Mouse (Mus musculus): ENCODE measurements around the gene Tmem229b. TPM values are rescaled to one million over a fixed set of nuclear protein-coding genes. Genes with fewer than 3 reads are reported as not detected.
"Not testable (repeated sequence)": the region's sequence is repeated elsewhere in the genome, so short reads cannot be mapped to it uniquely, and the experiment has no call there.

The Tmem229b gene
- total and polyA plus RNA-seq, 3 experiments: 13.8 to 20.5 TPM; not detected in 1

DNA sequence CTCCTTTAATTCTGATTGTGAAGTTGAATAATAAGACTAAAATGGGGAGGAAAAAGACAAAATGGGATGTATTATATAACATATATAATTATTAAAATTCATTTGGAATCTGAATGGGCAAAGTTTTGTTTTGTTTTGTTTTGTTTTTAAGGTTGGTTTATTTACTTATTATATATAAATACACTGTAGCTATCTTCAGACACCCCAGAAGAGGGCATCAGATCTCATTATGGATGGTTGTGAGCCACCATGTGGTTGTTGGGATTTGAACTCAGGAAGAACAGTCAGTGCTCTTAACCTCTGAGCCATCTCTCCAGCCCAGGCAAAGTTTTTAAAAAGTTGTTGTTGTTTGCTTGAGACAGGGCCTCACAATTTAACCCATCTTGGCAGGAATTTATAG, 84.5 kb downstream of the Tmem229b start:
- not testable (repeated sequence) for H3K79me2 ChIP-seq (ENCODE audit: control insufficient read depth, insufficient read depth, low read length, poor library complexity); H3K4me1 ChIP-seq (ENCODE audit: control insufficient read depth in 1 of 2, insufficient read depth in 2 of 2, low read length in 2 of 2); H3K27me3 ChIP-seq (ENCODE audit: control insufficient read depth in 1 of 2, insufficient read depth in 2 of 2, low read length in 2 of 2); H3K27ac ChIP-seq (ENCODE audit: control insufficient read depth, low read depth, low read length); H3K36me3 ChIP-seq (ENCODE audit: control insufficient read depth in 1 of 2, insufficient read depth in 2 of 2, low read length in 2 of 2); H3K9me3 ChIP-seq (replicated peaks; ENCODE audit: insufficient read depth, low read length); H3K4me3 ChIP-seq (ENCODE audit: control insufficient read depth in 1 of 2, insufficient read depth in 1 of 2, low read depth in 2 of 2, low read length in 2 of 2); H3K9ac ChIP-seq (ENCODE audit: control insufficient read depth, low read depth, low read length, poor library complexity, severe bottlenecking); DNase-seq (ENCODE audit: low read depth, low spot score)
- TF ChIP-seq SMC3 (IDR thresholded peaks at IDR 0.05; ENCODE audit: low read depth, low read length) (peak; percentile 32), CTCF (IDR thresholded peaks at IDR 0.05 in 2 of 3, conservative IDR thresholded peaks at IDR 0.05 in 1 of 3; ENCODE audit: control insufficient read depth in 1 of 3, insufficient read depth in 1 of 3, low read depth in 2 of 3, low read length in 3 of 3, poor library complexity in 1 of 3, severe bottlenecking in 1 of 3) (peak in 1 of 3 experiments; percentile 15; a peak in 1 of 6 replicates)

DNA sequence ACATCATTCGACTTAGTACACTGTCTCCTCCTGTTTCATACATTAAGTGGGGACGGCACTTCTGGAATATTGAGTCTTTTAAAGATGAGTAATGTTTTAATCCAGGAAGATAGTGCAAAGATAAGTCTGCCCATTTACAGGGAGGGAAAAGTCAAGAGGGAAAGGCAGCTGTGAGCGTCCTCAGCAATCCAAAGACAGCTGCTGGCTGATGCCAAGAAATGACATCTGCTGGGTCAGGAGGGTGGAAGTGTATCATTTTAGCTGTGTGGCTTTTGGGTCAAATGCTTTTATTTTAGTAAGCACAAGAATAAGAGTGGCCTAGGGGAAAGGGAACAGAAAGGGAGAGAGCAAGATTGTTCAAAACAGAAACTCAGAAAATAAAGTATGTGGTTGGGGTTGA, 85.4 kb downstream of the Tmem229b start:
- no peak overlapping the region for H3K4me3 ChIP-seq (ENCODE audit: control insufficient read depth in 1 of 2, insufficient read depth in 1 of 2, low read depth in 2 of 2, low read length in 2 of 2)
- H3K36me3 ChIP-seq (ENCODE audit: control insufficient read depth in 1 of 2, insufficient read depth in 2 of 2, low read length in 2 of 2): no peaks in the 10 kb centered on the region
- H3K9me3 ChIP-seq (replicated peaks; ENCODE audit: insufficient read depth, low read length): no peaks in the 10 kb centered on the region
- H3K9ac ChIP-seq (ENCODE audit: control insufficient read depth, low read depth, low read length, poor library complexity, severe bottlenecking): no peak overlapping the region
- no peaks in the 10 kb centered on the region for H3K79me2 ChIP-seq (ENCODE audit: control insufficient read depth, insufficient read depth, low read length, poor library complexity)
- H3K27me3 ChIP-seq (ENCODE audit: control insufficient read depth in 1 of 2, insufficient read depth in 2 of 2, low read length in 2 of 2): peaks cover 0 to 1% of the 10 kb centered on the region in 2 experiments; a peak in 1 of 4 replicates
- no peak for TF ChIP-seq USF1 (IDR thresholded peaks at IDR 0.05; ENCODE audit: low read depth, low read length)
- no peak for TF ChIP-seq CHD2 (IDR thresholded peaks at IDR 0.05; ENCODE audit: low read length)
- no peak for TF ChIP-seq TCF12 (IDR thresholded peaks at IDR 0.05; ENCODE audit: low read depth, low read length)
- no peak for TF ChIP-seq POLR2AphosphoS5 (IDR thresholded peaks at IDR 0.05; ENCODE audit: borderline replicate concordance, low read depth, low read length)
- H3K27ac ChIP-seq (ENCODE audit: control insufficient read depth, low read depth, low read length): no peak overlapping the region
- H3K4me1 ChIP-seq (ENCODE audit: control insufficient read depth in 1 of 2, insufficient read depth in 2 of 2, low read length in 2 of 2): no peaks in the 10 kb centered on the region
- DNase-seq (ENCODE audit: low read depth, low spot score): no peak

DNA sequence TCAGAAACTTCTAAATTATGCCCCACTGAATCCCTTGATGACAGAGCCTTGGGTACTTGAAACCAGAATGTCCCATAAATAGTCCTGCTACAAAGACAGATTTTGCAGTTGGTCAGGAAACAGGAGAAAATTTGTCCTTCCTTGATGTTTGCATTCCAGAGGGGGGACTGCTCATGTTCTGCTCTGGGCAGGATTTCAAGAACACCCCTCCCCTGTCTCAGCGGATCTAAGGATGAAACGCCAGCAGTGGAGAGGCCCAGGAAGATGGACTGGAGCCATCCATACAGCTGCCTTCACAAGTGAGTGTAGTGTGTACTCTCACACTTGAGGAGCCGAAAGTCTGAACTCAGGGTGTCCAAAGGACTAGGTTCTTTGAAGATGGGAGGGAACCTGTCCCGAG, 86.0 kb downstream of the Tmem229b start:
- no peaks in the 10 kb centered on the region for H3K4me1 ChIP-seq (ENCODE audit: control insufficient read depth in 1 of 2, insufficient read depth in 2 of 2, low read length in 2 of 2)
- no peak overlapping the region for H3K9ac ChIP-seq (ENCODE audit: control insufficient read depth, low read depth, low read length, poor library complexity, severe bottlenecking)
- no peaks in the 10 kb centered on the region for H3K36me3 ChIP-seq (ENCODE audit: control insufficient read depth in 1 of 2, insufficient read depth in 2 of 2, low read length in 2 of 2)
- DNase-seq (ENCODE audit: low read depth, low spot score): no peak
- H3K27ac ChIP-seq (ENCODE audit: control insufficient read depth, low read depth, low read length): no peak overlapping the region
- peaks cover 0 to 1% of the 10 kb centered on the region in 2 experiments; a peak in 1 of 4 replicates for H3K27me3 ChIP-seq (ENCODE audit: control insufficient read depth in 1 of 2, insufficient read depth in 2 of 2, low read length in 2 of 2)
- TF ChIP-seq KAT2A (conservative IDR thresholded peaks at IDR 0.05; ENCODE audit: low read depth, low read length): no peak
- no peak for TF ChIP-seq POLR2AphosphoS5 (IDR thresholded peaks at IDR 0.05; ENCODE audit: borderline replicate concordance, low read depth, low read length)
- no peak for TF ChIP-seq TAL1 (IDR thresholded peaks at IDR 0.05; ENCODE audit: low read length)
- H3K4me3 ChIP-seq (ENCODE audit: control insufficient read depth in 1 of 2, insufficient read depth in 1 of 2, low read depth in 2 of 2, low read length in 2 of 2): no peak overlapping the region
- H3K9me3 ChIP-seq (replicated peaks; ENCODE audit: insufficient read depth, low read length): no peaks in the 10 kb centered on the region
- H3K79me2 ChIP-seq (ENCODE audit: control insufficient read depth, insufficient read depth, low read length, poor library complexity): no peaks in the 10 kb centered on the region

DNA sequence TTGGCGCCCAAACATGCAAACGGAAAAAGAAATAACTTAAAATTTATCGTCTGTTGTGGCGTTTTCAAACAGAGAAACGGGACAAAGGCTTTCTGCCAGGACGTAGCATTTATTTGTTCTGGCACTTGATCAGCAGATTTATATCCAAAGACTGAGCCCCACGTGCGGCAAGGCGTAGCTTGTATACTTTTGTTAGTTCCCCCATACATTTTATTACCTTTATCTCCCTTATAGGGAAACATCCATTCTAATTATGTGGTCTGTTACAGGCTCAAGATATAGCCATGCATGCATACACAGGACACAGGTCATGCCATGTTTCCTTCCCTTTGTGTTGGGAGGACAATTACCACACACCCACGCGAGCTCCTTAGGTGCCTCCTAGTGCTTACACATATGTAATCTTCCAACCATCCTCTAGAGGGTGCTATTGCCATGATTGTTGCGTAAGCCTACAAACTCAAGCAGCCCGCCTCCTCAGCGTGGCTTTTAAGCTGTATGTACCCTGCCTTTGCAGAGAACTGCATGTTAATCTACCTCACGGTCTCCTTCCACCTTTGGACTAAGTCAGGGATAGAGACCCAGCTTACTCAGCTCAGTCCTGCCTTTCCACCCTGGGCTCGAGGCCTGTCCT, 88.2 kb downstream of the Tmem229b start:
- no peaks in the 10 kb centered on the region for H3K79me2 ChIP-seq (ENCODE audit: control insufficient read depth, insufficient read depth, low read length, poor library complexity)
- peak; percentile 94 for DNase-seq (ENCODE audit: low read depth, low spot score)
- H3K4me1 ChIP-seq (ENCODE audit: control insufficient read depth in 1 of 2, insufficient read depth in 2 of 2, low read length in 2 of 2): no peaks in the 10 kb centered on the region
- no peaks in the 10 kb centered on the region for H3K36me3 ChIP-seq (ENCODE audit: control insufficient read depth in 1 of 2, insufficient read depth in 2 of 2, low read length in 2 of 2)
- peak overlapping the region; percentile 56 to 59 for H3K4me3 ChIP-seq (ENCODE audit: control insufficient read depth in 1 of 2, insufficient read depth in 1 of 2, low read depth in 2 of 2, low read length in 2 of 2)
- no peak overlapping the region for H3K27ac ChIP-seq (ENCODE audit: control insufficient read depth, low read depth, low read length)
- no peaks in the 10 kb centered on the region for H3K27me3 ChIP-seq (ENCODE audit: control insufficient read depth in 1 of 2, insufficient read depth in 2 of 2, low read length in 2 of 2)
- H3K9ac ChIP-seq (ENCODE audit: control insufficient read depth, low read depth, low read length, poor library complexity, severe bottlenecking): peak overlapping the region; percentile 48
- no peaks in the 10 kb centered on the region for H3K9me3 ChIP-seq (replicated peaks; ENCODE audit: insufficient read depth, low read length)
- TF ChIP-seq NRF1 (IDR thresholded peaks at IDR 0.05; ENCODE audit: insufficient read depth, low read depth, low read length, poor library complexity, severe bottlenecking) (no peak), CTCF (IDR thresholded peaks at IDR 0.05 in 2 of 3, conservative IDR thresholded peaks at IDR 0.05 in 1 of 3; ENCODE audit: control insufficient read depth in 1 of 3, insufficient read depth in 1 of 3, low read depth in 2 of 3, low read length in 3 of 3, poor library complexity in 1 of 3, severe bottlenecking in 1 of 3) (peak; percentile 70 to 98 (median 89)), E2F4 (IDR thresholded peaks at IDR 0.05; ENCODE audit: borderline replicate concordance, low read depth, low read length) (no peak), SIN3A (IDR thresholded peaks at IDR 0.05; ENCODE audit: low read length) (peak; percentile 47; the same call in 1 of the 2 replicates), USF2 (IDR thresholded peaks at IDR 0.05; ENCODE audit: borderline replicate concordance in 1 of 2, insufficient read depth in 1 of 2, low read depth in 1 of 2, low read length in 2 of 2) (no peak), MEF2A (IDR thresholded peaks at IDR 0.05; ENCODE audit: extremely low read depth, insufficient replicate concordance, low read depth, low read length, poor library complexity, severe bottlenecking) (no peak), BHLHE40 (IDR thresholded peaks at IDR 0.05; ENCODE audit: borderline replicate concordance, low read depth, low read length) (no peak), USF1 (IDR thresholded peaks at IDR 0.05; ENCODE audit: low read depth, low read length) (no peak), ELF1 (IDR thresholded peaks at IDR 0.05; ENCODE audit: low read depth, low read length) (no peak), UBTF (IDR thresholded peaks at IDR 0.05; ENCODE audit: borderline replicate concordance, insufficient read depth, low read depth, low read length) (no peak), RCOR1 (IDR thresholded peaks at IDR 0.05; ENCODE audit: low read depth, low read length) (no peak)

Measured in MEL (cell line).